Mouse (Mus musculus): ENCODE data around the gene Qtrt1. TPM values are rescaled to one million over a fixed set of nuclear protein-coding genes. Genes with fewer than 3 reads are reported as not detected.

The Qtrt1 gene
- polyA plus RNA-seq, 1 experiment = 20.7 TPM

DNA sequence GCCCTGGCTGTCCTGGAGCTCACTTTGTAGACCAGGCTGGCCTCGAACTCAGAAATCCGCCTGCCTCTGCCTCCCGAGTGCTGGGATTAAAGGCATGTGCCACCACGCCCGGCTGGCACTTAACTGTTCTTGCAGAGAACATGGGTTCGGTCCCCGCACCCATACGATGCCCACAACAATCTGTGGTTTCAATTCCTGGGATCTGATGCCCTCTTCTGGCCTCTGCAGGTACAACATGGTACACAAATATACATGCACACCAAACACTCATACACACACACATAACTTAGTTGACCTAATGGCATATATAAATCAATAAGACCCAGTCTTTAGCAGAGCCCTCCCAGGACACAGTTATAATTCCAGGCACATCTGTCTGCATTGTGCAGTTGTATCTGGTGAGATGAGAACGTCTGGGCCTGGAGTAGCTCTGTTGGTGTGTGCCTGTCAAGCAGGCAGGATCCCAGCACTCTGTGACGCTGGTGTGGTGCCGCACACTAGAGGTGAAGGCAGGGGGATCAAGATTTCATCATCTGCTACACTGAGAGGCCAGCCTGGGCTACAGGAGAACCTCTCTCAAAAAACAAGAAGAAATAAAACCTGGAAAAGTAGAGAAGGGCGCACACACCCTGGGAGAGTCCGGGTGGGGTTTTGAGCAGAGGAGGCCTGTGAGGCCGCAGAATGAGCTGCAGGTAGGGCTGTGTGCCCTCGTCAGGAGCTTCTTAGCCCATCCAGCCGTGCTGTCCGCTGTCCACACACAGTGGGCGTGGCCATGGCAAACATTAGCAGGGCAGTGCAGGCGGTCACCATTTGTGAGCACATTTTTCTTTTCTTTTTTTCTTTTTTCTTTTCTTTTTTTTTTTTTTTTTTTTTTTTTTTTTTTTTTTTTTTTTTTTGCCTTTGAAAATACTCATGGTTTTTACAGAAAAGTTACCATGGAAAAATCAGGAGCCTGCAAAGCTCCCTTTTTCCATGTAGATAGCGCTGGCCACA, 57.7 kb downstream of the Qtrt1 start:
- Histone ChIP-seq H3K36me3 (replicated peaks; ENCODE audit: low read length) (peaks cover 98% of the 10 kb centered on the region), H3K4me3 (replicated peaks) (no peak overlapping the region), H3K4me1 (peaks cover 40% of the 10 kb centered on the region), H3K9me3 (no peaks in the 10 kb centered on the region), H3K27me3 (replicated peaks) (no peaks in the 10 kb centered on the region)
- no peak for TF ChIP-seq GATA1 (IDR thresholded peaks at IDR 0.05; ENCODE audit: borderline replicate concordance, low read length)
- no peak for TF ChIP-seq FLI1 (IDR thresholded peaks at IDR 0.05; ENCODE audit: low read length)

Other genes starting within 250 kb of the Qtrt1 start
- gene Pde4a, start 246.1 kb upstream of the Qtrt1 start, polyA plus RNA-seq (2012; ENCODE audit: insufficient read depth, low replicate concordance) = 8.2 and 26.2 TPM in 2 replicates
- 47.4 and 49.4 TPM in 2 replicates for gene Keap1, start 172.5 kb upstream of the Qtrt1 start, polyA plus RNA-seq (2012; ENCODE audit: insufficient read depth, low replicate concordance)
- gene S1pr5, start 163.4 kb upstream of the Qtrt1 start, polyA plus RNA-seq (2012; ENCODE audit: insufficient read depth, low replicate concordance) = not detected in 2 replicates
- 53.1 and 67.2 TPM in 2 replicates for gene Atg4d, start 146.5 kb upstream of the Qtrt1 start, polyA plus RNA-seq (2012; ENCODE audit: insufficient read depth, low replicate concordance)
- 32.6 and 47.4 TPM in 2 replicates for gene Kri1, start 123.9 kb upstream of the Qtrt1 start, polyA plus RNA-seq (2012; ENCODE audit: insufficient read depth, low replicate concordance)
- 94.7 and 248 TPM in 2 replicates for gene Cdkn2d, start 120.4 kb upstream of the Qtrt1 start, polyA plus RNA-seq (2012; ENCODE audit: insufficient read depth, low replicate concordance)
- not detected in 2 replicates for gene Ap1m2, start 99.5 kb upstream of the Qtrt1 start, polyA plus RNA-seq (2012; ENCODE audit: insufficient read depth, low replicate concordance)
- gene Slc44a2, start 91.1 kb upstream of the Qtrt1 start, polyA plus RNA-seq (2012; ENCODE audit: insufficient read depth, low replicate concordance) = 46.8 and 61.6 TPM in 2 replicates
- 55.5 and 62.9 TPM in 2 replicates for gene Ilf3, start 44.0 kb upstream of the Qtrt1 start, polyA plus RNA-seq (2012; ENCODE audit: insufficient read depth, low replicate concordance)
- 714 and 929 TPM in 2 replicates for gene Dnm2, start 13.1 kb downstream of the Qtrt1 start, polyA plus RNA-seq (2012; ENCODE audit: insufficient read depth, low replicate concordance)
- 6.6 TPM in 1 of 2 replicates, not detected in the other for gene Tmed1, start 98.4 kb downstream of the Qtrt1 start, polyA plus RNA-seq (2012; ENCODE audit: insufficient read depth, low replicate concordance)
- gene AB124611, start 114.3 kb downstream of the Qtrt1 start, polyA plus RNA-seq (2012; ENCODE audit: insufficient read depth, low replicate concordance) = 44.7 and 70.3 TPM in 2 replicates
- gene Carm1, start 135.1 kb downstream of the Qtrt1 start, polyA plus RNA-seq (2012; ENCODE audit: insufficient read depth, low replicate concordance) = 105 and 143 TPM in 2 replicates
- 4.0 and 8.8 TPM in 2 replicates for gene Timm29, start 180.9 kb downstream of the Qtrt1 start, polyA plus RNA-seq (2012; ENCODE audit: insufficient read depth, low replicate concordance)
- gene Yipf2, start 181.0 kb downstream of the Qtrt1 start, polyA plus RNA-seq (2012; ENCODE audit: insufficient read depth, low replicate concordance) = 3.6 and 8.0 TPM in 2 replicates
- 87.8 and 89.2 TPM in 2 replicates for gene Smarca4, start 204.3 kb downstream of the Qtrt1 start, polyA plus RNA-seq (2012; ENCODE audit: insufficient read depth, low replicate concordance)